Mouse (Mus musculus): ENCODE data around the gene Gm17482.
"Not testable (repeated sequence)": the region's sequence is repeated elsewhere in the genome, so short reads cannot be mapped to it uniquely, and the experiment has no call there.

Gene Gm17482

DNA sequence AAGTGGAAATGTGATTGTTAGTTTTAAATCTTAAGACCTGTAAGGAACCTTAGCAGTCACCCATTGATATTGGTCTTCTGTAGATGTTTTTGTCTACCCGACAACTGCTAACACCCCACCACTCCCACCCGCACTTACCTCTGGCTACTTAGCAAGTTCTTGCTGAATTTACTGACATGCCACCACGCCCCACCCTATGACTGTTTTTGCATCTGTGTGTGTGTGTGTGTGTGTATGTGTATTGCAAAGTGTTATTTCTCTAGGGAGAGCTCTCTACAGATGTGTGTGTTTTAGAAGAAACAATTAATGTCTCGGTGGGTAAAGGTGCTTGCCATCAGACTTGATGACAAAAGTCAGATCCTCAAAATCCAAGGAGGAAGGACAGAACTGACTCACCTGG lies at the start of gene Gm17482:
Gene Gm17482, plus strand, starts transcription at position 301 of the 400 bp plus-strand sequence.
- no peak for DNase-seq

DNA sequence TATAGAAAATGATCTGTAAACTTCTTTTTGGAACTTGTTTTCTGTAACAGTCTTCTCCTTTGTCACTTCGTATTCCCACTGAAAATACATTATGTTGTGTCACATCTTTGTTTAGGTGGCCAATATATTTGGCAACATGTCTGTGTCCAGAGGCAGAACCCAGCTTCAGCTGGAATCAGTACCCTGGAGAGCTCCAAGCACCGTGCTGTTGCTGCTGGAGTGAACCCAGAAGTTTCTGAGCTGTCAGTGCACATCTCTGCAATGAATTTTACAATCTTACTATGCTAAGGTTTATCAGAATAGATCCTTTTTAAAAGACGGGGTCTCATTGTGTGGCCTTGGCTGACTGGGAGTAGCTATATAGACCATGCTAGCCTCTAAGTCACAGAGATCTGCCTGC lies 48.3 kb upstream of the Gm17482 start:
- no peak for DNase-seq

DNA sequence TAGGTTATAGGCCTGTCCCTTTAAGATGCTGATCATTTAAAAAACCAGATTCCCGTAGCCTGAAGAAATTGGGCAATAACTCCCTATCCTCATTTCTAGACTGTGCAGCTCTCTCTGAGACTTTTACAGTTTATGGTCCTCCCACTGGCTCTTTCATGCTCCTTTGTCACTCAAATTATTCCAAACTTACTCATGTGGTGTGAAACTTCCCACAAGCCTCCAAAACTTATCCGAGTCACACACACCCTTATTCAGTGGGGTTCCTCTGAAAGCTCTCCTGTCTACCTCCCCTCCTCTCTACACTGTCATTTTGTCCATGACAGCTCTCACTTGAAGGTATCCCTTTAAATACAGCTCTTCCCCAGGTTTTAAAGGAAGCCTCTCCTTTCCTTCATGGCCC lies 46.0 kb upstream of the Gm17482 start:
- DNase-seq = no peak

DNA sequence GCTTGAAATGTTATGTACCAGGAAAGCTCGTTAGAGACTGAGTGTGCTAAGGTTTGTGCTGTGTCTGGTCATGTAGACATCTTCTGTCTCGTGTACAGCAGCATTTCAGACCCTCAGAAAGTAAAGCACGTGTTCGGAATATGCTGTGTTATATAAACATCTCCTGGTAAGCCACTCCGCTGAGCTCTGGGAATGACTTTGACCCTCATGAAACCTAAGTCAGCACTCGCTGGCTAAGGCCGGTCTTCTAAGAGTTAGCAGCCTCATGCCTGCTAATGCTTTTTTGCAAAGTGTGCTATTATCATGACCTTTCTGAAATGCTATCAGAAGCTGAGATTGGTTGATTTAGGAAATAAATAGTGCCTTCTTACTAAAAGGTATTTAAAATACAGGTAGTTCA lies 36.0 kb upstream of the Gm17482 start:
- no peak for DNase-seq

DNA sequence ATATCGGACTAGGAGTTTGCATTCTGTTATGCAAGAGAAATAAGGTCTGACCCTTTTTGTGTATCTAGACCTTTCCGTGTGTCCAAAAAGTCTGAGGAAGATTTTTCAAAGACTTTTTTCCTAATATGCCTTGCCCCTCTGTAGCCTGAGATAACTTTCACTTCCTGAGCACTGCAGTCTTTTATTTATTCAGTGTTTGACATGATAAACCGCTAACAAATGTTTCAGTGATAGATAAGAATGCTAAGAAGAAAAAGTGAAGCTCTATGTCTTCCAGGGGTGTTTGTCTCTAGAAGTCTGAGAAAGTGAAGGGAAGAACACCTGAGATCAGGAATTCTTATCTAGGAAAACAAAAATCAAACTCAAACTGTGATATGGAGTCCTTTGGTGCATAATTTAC lies 26.4 kb upstream of the Gm17482 start:
- no peak for DNase-seq

DNA sequence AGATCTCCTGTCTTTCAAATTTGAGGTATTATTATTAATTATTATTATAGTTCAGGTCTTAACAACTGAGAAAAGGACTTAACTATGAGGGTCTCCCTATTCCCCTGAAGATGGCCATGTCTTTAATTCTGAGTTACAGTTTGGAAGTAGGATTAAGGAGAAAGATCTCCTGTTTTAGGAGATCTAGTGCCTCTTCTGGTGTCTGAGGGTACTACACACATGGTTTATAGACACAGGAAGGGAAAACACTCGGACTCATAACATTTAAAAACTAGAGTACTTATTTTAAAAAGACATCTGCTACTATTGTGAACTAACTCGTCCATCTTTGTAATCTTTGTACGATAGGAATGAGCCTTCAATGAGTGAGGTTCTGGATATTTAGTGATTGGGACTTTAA lies 24.1 kb upstream of the Gm17482 start:
- DNase-seq = no peak

DNA sequence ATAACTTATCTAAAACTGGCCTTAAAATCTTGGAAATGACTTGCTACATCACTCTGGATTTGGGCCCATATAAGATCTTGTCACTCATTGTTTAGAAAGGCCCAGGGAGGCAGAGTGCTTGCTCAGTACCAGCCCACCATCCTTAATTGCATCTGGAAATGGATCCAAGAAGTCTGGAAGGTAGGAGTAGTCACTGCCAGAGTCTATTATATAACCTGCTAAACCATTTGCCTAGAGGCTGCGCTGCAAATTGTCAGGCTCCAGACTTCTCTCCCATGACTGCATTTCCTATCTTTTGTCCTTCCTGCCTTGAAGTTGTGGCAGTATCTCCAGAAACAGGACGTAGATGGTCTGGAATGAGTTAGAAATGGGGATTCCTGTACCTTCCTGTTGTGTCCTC lies 17.0 kb upstream of the Gm17482 start:
- DNase-seq = no peak

DNA sequence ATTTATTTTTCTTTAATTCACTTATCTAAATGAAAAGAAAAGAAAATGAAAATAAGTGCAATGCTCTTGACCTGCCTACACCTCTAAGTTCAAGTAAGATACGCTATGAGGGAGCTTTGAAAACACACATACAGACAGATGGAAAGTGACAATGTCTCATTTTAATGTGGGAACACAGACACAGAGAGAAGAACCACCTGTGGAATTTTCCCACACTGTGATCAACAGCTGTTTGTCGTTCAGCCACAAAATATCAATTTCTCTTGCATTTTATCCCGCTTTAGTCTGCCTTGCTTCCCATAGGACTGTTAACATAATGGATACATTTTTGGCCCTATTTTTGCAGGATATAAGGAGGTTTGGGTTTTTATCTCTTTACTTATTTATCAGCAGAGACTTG lies 16.3 kb upstream of the Gm17482 start:
- no peak for DNase-seq

DNA sequence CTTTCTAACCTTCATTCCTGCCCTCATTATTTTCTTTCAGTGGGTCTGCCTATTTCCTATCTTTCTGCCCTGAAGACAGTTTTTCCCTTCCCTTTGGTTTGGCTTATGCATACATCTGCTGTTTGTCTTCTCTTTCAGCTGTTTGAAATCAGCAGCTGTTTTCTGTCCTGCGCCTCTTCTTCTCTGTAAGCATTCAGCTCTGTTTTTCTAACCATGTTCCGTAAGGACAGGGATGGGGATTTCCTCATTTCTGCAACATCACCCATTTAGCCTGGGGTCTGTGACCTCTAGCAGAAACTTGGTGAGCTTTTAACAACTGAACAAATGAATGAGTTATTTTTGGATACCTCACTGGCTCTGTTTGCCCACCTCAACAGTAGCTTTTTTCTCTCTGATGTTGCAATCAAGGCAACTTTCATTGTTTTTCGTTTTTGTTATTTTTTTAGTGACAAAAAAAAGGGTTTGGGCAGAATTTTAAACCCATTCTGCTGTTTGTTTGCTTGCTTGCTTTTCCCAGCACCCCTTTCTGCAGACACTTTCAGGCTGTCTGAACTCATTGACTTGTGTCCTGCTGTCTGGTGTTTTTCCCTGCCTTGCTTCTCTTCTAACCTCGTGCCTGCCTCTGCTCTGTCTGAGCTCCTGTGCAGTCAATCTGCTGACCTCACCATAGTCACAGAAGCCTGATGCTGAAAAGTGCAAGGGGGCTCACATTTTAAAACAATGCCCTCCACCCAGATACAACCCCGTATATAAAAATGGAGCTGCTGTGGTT lies 14.8 kb upstream of the Gm17482 start:
- DNase-seq = no peak

DNA sequence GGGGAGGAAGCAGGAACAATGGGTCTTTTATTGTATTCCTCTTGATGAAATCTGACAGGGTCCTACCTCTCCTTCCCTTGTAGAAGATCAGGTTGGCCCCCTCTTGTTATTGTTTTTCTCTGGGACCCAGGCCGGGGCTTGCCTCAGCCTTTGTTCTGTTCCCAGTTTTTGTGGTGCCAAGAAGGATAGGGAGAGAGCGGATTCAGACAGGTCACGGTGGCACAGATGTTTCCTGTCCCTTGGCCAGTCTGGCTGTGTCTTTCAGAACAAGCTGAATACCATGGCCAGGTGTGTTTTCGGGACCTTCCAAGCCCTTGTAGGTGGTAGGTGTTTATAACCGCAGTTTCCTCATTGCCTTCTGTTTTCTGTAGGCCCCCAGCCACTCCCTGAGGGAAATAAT lies 14.0 kb upstream of the Gm17482 start:
- no peak for DNase-seq

DNA sequence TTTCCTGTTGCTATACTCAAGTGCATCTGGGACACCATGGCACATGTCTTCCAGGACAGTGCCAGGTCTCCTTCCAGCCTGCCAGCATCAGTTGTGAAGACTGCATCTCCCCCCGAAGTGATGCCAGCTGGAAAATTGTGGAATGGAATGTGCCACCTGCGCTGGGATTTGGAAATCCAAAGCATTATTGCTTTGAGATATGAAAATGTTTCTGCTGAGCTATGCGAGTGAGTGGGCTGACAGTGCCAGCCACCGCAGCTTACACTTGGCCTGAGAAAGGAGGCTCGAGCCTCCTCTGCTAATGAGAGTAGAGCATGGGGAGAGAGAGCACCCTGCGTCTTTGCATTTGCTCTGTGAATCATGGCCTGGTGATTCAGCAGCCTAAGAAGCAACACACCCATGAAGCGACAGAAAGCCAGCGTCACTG lies 5.9 kb upstream of the Gm17482 start:
- DNase-seq = peak in 1 of 2 experiments; percentile 56

DNA sequence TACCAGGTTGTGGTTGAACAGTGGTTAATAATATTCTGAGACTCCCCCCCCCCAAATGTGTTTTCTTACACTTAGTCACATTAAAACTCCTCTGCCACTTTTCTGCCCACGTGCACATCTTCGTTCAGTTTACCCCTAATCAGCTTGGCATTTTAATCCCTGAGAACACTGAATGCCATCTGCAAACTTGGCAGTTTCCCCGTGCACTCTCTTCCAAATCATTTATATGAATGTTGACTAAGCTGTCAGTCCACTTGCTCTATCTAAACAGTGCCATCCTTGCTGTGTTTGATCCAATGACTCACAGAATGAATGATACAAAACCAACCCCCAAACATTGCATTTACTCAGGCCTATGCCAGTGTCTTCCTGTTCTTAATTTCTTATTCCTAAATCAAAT lies 1.6 kb upstream of the Gm17482 start:
- DNase-seq = peak; percentile 71 to 86

DNA sequence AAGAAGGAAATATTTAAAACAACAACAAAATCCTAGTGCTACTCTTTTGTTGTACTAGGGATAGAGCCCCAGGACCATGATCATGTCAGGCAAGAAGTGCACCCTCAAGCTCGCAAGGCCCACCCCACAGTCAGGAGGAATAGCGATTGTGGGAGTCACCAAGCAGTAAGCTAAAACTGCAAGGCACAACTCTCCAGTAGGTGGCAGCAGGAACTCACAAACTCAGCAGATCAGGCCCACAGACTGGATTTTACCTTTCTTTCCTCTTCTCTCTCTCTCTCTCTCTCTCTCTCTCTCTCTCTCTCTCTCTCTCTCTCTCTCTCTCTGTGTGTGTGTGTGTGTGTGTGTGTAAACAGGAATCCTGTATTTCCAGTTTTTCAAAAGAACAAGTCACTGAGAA lies 386 bp downstream of the Gm17482 start:
- peak; percentile 84 to 91 for DNase-seq

DNA sequence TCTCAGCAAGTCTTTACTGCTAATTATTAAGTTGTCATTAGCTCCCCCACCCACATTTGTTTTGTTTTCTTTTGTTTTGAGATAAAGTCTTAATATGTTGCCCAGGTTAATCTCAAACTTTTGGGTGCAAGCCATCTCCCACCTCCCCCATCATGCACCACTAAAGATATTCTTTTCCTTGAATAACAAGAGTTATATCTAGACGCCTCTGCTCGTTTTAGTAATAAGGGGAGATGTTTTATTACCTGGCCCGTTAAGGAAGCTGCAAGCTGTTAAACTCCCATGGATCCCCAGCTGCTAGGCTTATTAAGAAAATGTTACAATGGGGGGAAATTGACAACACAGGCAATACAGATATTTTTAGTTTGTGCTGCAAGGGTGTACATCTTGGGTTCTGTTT lies 3.4 kb downstream of the Gm17482 start:
- no peak for DNase-seq

DNA sequence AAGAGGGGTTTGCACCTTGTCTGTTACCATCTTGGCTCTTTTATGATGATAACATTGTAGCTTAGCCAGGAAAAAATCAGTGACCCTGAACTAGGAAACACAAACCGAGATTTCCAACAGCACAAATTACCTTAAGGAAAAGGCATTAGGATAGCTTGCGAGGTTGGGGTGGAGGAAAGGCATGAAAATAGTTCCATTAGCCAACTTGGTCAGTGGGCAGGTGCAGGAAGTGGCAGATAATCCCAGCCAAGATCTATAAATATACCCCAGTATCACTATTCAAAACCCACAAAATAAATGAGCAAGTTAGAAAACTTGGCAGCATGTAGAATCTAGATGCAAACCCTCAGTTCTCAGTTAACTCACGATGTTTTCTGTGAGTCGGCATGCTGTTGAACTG lies 4.7 kb downstream of the Gm17482 start:
- no peak for DNase-seq

DNA sequence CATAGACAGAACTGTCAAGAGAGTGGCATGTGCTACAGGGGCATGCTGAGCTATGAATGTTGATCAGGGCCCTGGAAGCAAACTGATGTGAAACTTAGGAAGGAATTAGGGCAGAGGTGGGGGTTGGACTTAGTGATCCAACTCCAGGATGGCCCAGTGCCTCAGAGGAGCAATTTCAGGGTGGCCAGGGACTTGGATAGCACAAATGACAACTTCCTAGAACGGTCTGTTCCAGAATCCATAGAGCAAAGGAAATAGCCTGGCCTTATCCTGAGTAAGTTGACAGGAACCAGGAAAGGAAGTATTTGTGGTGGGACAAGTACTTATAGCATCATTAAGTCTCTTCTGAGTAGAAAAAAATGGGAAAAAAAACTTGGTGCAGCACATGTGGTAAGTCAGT lies 5.4 kb downstream of the Gm17482 start:
- DNase-seq = no peak

DNA sequence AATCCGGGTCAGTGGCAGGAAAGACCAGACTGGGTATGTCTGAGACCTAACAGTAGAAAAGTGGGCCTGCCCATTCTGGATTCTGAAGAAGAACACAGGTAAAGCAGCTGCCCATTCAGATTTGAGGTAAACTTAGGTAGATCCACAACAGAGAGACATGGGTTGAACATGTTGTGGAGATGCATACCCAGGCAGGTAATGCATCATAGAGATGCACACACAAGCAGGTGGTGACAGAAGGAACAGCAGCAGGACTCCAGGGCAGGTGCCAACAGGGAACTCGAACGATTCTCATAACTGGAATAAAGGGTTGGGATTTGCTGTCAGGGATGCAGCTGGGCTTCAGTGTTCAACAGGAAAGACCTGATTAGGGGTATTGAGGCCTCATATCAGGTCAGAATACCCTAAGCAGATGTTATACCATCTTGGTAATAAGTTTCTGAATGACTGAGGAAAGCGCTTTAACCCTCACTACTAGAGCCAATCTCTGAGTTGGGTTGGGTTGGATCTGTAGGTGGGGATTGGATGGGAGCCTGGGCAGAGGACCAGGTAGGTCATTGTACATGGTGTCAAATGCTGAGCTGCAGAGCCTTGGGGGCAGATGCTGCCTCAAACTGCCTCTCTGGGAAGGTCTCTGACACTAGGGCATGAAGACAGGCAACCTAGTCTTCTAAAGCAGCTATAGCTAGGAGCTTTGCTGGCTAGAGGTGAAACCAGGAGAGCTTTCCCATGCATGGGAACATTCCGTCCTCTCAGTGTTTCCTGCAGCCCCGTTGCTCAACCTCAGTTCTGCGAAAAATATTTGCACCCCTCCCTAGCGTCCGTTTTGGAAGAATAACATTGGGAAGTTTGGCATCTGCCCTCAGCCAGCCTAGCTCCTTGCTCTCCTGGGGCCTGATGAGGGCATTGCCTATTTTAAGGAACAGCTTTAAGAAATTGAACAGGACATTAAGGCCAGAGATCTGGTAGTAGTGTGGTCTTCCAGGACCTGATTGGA lies 11.2 kb downstream of the Gm17482 start:
- peak; percentile 95 to 98 for DNase-seq

DNA sequence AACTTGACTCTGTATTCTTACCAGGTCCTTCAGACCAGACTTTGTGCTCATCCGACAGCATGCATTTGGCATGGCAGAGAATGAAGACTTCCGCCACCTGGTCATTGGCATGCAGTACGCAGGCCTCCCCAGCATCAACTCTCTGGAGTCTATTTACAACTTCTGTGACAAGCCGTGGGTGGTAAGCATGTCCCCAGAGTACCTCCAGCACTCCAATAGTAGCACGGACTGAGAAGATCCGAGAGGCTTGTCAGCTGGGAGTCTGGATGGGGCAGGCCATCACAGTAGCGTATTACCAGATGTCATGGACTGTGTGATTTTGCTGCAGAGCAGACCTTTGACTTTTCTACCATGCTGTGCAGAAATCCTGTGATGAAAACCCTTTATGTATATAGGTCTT lies 12.2 kb downstream of the Gm17482 start:
- peak in 1 of 2 experiments; percentile 30 for DNase-seq

DNA sequence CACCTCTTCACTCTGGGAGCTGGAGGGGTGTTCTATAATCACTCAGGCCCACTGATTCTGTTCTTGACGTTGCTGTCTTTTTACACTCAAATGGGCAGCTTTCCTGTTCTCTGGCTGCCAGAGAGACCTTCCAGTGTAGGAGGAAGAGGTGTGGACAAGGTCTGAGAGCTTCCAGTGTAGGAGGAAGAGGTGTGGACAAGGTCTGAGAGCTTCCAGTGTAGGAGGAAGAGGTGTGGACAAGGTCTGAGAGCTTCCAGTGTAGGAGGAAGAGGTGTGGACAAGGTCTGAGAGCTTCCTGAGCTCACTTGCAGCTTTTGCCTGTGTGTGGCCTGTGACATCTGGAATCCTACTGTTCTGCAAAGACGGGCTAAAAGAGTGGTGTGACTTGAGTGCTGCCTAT lies 13.3 kb downstream of the Gm17482 start:
- DNase-seq = not testable (repeated sequence)

DNA sequence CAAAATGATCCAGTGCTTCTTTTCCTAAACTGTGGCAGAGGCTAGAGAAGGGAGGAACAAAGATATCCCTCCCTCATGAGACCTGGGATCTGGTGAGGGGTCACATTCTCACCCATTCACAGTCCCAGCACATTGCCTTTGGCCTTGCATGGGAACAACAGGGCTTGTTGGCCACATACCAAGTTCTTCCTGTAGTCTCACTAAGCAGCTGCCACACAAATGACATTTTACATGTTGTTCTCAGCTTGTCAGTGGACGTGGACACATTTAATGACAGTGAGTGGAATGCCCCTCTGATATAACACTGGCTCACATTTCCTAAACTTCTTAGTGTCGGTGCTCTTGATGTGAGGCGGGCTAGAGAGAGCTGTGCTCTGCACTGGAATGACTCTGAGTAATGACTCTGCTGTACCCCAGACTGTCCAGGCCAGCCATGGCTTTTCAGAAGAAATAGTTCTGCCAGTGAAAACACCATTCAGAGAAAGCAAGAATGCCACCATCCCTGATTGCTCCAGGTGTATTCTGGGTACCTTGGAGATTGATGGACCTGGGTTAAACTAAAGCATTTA lies 14.1 kb downstream of the Gm17482 start:
- no peak for DNase-seq

DNA sequence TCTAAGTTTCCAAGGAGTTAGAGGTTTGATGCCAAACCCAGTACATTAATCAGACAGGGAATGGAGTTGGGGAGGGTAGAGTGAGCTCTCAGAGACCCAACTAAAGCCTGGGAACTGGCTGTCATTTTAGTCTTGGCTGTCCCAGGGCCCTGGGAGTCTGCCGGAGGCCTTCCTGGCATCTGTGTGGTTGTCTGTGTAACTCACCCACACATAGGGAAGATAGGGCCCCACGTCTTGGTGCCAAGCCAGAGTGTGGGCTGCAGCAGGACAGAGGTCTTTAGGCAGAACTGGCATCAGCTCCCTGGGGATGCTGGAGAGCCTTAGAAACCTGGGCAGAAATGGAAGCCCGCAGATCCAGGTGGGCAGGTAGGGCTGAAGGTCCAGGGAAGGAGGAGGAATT lies 14.8 kb downstream of the Gm17482 start:
- peak in 1 of 2 experiments; percentile 19 for DNase-seq

DNA sequence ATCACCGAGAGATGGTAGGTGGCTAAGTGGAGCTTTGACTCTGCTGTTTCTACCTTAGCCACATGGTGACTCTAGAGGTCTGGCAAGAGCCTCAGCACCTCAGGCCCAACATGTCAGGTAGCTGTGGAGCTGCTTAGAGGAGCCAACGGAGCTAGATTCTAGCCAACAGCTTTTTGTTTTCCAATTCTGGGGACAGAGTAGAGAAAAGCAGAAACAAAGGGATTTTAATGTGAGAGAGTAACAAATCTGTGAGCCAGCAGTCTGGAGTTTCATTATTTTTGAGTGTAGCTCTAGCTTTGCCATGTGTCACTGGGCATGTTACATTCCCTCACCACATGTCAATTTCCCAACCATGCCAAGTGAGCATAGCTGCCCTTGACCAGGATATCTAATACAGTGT lies 17.1 kb downstream of the Gm17482 start:
- DNase-seq = peak; percentile 41 to 55

DNA sequence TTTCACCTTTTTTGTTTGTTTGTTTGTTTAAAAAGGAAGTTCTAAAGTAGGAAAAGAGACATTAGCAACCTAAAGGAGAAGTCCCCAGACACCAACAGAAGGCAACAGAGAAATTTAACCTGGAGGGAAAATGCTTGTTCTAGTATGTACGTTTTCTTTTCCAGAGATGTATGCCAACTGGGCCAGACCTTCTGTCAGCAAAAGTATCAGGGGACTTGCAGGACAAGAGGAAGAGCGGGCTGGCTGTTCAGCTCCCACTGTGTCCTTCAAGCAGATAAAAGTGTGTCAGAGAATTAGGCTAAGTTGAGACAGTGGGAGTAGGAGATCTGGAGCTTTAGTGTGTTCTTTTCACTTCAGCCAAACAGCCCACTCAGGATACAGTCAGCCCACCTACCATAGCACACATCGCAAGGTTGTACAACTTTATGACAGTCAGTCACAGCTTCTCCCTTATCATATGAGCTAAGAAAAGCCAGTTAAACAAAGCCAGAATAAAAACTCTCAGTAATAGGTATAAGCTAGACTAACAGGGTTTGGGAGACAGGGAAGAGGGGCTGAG lies 18.4 kb downstream of the Gm17482 start:
- DNase-seq = peak in 1 of 2 experiments; percentile 31

All from cerebellum, postnatal 36 days (tissue).